Mouse (Mus musculus) kidney, embryonic 16.5 days (tissue): ENCODE results near the gene 9230112D13Rik. TPM values are rescaled to one million over a fixed set of nuclear protein-coding genes. Genes with fewer than 3 reads are reported as not detected.

Experiments used
- ATAC-seq: fragments of 200-750 bp; cut with Nextera tagmentation; 2 replicates; pipeline ENCODE4 v1.8.0; 2017; ENCODE audit warnings: moderate TSS enrichment; ENCODE audit not compliant: low FRiP score, low TSS enrichment
- H3K27ac ChIP-seq: fragments of 300-500 bp; sonication (generic); 2 replicates; pipeline ENCODE4 v1.5.1; 2014; ENCODE audit warnings: low read length
- H3K27me3 ChIP-seq: fragments of 300-500 bp; sonication (generic); 2 replicates; pipeline ENCODE4 v1.6.1; 2014; ENCODE audit warnings: low read length, control low read depth, mixed read lengths; ENCODE audit not compliant: insufficient read depth
- H3K36me3 ChIP-seq: fragments of 300-500 bp; sonication (generic); 2 replicates; pipeline ENCODE4 v1.6.1; 2014; ENCODE audit warnings: low read length, control low read depth, mixed read lengths; ENCODE audit not compliant: insufficient read depth
- H3K4me1 ChIP-seq: fragments of 300-500 bp; sonication (generic); 2 replicates; pipeline ENCODE4 v1.6.1; 2014; ENCODE audit warnings: low read length, control low read depth, mixed read lengths; ENCODE audit not compliant: insufficient read depth
- H3K4me2 ChIP-seq: fragments of 300-500 bp; sonication (generic); replicated peaks from 2 replicates; pipeline ENCODE4 v1.6.1; 2014; ENCODE audit warnings: low read depth, low read length
- H3K4me3 ChIP-seq: fragments of 300-500 bp; sonication (generic); 2 replicates; pipeline ENCODE4 v1.5.1; 2014; ENCODE audit warnings: mild to moderate bottlenecking, low read length
- H3K9ac ChIP-seq: fragments of 300-500 bp; sonication (generic); replicated peaks from 2 replicates; pipeline ENCODE4 v1.6.1; 2014; ENCODE audit warnings: low read length
- H3K9me3 ChIP-seq: fragments of 300-500 bp; sonication (generic); 2 replicates; pipeline ENCODE4 v1.6.1; 2016; ENCODE audit warnings: low read length, control low read depth
- WGBS: fragments of 180-500 bp; shearing (Covaris S2); extraction: QIAGEN DNeasy Blood & Tissue Kit; methylation state at CpG from one replicate; pipeline ENCODE4 v1.1.7; 2014; 5-methylcytosine and 5-hydroxymethylcytosine counted together
- polyA plus RNA-seq: library from polyadenylated mRNA; unstranded; fragments of >200 nt; fragmentation: Nextera tagmentation; extraction: Ambion mirVana; gene quantifications from 2 replicates; pipeline ENCODE4 v1.2.1, GENCODE M21; 2015

The 9230112D13Rik gene
- polyA plus RNA-seq, 1 experiment from 2014 or later, result not detected

DNA sequence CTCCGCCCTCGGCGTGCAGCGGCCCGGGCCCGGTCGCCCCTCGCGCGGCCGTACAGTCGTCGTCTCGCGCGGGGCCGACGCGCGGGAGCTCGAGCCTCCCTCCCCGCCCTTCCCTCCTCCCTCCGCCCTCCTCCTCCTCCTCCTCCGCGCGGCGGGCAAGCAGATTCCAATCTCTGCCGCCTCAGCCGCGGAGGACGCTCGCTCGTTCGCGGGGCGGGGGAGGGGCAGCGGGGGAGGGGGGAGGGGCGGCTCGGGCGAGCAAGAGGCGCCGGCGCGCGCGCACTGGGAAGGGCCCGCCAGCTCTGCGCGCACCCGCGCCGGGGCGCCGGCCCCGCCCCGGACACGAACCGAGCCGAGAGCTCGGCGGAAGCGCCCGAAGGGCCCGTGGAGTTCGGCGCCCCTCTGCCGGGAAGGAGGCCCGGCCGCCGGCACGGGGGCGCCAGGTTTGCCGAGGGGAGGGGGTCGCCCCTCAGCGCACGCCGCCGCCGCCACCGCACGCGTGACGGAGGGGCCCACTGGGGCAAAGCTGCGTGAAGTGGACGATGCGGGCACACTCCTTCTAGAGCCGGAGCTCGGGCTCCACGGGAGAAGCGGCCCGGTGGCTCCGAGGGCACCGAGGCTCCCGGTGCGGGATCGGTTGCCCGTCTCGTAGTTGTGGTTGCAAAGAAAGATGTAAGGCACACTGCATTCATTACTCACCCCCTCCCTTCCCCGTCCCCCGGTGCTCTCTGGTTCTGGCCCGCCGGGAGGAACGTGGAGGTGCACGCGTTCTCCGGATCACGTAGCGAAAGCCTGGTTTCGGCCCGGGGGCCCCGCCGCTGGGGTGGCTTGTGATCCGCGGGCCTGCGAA is 19.9 kb downstream of the 9230112D13Rik start:
- Histone ChIP-seq H3K27me3 (no peaks in the 10 kb centered on the region; the same call in 1 of the 2 replicates), H3K9me3 (no peaks in the 10 kb centered on the region), H3K27ac (peak overlapping the region; percentile 98), H3K4me2 (peak overlapping the region; percentile 69), H3K4me3 (peak overlapping the region; percentile 91), H3K4me1 (peaks cover 19% of the 10 kb centered on the region), H3K36me3 (no peaks in the 10 kb centered on the region), H3K9ac (peak overlapping the region; percentile 99)
- peak; percentile 93 for ATAC-seq
- under 1% methylated on average over 78 of the region's 115 CpGs for WGBS

DNA sequence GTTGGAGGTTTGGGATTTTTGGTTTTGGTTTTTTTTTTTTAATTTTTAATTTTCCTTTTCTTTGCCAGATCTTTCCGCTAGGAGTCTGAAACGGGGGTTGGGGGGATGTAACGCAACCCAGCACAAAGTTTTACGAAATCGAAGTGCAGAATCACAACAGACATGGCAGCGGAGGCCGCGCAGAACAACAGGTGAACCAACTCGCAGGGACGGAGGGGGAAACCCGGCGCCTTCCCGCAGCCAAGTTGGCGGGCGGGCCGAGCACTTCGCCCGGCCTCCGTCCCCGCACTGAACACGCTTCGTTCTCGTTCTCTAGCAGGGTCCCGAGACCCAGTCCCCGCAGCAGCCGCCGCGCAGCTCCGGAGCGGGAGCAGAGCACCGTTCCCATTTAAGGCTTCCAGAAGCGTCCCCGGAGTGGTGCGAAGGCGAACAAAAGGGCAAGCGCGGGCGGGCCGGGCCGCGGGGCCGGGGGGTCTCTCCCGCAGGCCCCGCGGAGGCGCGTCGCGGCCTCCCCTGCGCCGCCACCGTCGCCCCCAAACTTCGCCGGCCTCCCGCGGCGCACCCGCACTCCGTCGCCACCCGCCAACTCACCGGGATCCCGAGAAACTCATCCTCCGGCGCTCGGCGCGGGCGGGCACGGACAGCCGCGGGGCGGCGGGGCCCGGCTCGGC is 20.7 kb downstream of the 9230112D13Rik start:
- ATAC-seq, result peak; percentile 20; the same call in 1 of the 2 replicates
- Histone ChIP-seq H3K4me1 (peaks cover 23% of the 10 kb centered on the region), H3K9ac (peak overlapping the region; percentile 99), H3K36me3 (no peaks in the 10 kb centered on the region), H3K4me2 (peak overlapping the region; percentile 69), H3K27me3 (no peaks in the 10 kb centered on the region; the same call in 1 of the 2 replicates), H3K9me3 (no peaks in the 10 kb centered on the region), H3K4me3 (peak overlapping the region; percentile 91), H3K27ac (peak overlapping the region; percentile 98)
- WGBS, result 0% methylated on average over 67 of the region's 77 CpGs

DNA sequence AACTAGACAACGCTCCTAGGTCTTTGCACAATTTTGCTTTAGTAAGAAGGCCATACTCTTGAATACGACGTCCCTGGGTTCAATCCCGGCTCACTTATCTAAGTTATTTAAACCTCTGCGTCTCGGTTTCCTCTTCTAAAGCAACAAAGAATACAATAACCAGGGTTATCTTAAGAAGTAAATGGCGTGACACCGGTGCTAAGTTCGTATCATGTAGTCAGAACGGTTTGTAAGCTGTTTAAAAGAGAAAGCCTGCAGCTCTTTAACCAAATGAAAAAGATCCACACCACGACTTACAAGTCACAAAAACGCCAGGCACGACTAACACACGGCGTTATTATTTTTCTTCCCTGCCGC is 21.2 kb downstream of the 9230112D13Rik start:
- no peaks in the 10 kb centered on the region for H3K9me3 ChIP-seq
- no peak for ATAC-seq
- H3K27ac ChIP-seq, result peak overlapping the region; percentile 98
- H3K36me3 ChIP-seq, result no peaks in the 10 kb centered on the region
- H3K4me2 ChIP-seq, result peak overlapping the region; percentile 69
- no peaks in the 10 kb centered on the region; the same call in 1 of the 2 replicates for H3K27me3 ChIP-seq
- peaks cover 23% of the 10 kb centered on the region for H3K4me1 ChIP-seq
- peak overlapping the region; percentile 99 for H3K9ac ChIP-seq
- peak overlapping the region; percentile 91 for H3K4me3 ChIP-seq
- 0% methylated on average over 16 of the region's 16 CpGs for WGBS

DNA sequence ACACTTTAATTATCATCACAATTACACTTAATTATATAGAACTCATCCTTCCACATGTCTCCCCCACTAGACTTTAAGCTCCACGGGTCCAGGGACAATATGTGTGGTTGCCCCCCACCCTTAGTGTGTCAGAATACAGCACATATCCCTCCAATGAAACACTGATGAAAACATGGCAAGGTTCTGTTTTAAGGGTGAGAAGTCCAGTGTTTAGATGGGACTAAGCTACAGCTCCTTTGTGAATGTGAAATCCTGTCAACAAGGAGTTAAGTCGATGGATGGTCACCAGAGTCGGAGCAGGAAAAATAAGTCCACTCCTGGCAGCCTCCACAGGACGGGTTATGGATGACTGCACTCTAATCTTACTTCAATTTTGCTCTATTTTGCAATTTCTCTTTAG is 22.3 kb downstream of the 9230112D13Rik start:
- H3K4me3 ChIP-seq, result peak overlapping the region; percentile 91
- no peak for ATAC-seq
- WGBS, result 5% methylated on average over 4 of the region's 4 CpGs
- no peak overlapping the region for H3K27ac ChIP-seq
- H3K27me3 ChIP-seq, result no peaks in the 10 kb centered on the region
- H3K9ac ChIP-seq, result 0 out of 2 replicates have a peak overlapping the region, but pooled peaks have one; percentile 7
- H3K36me3 ChIP-seq, result no peaks in the 10 kb centered on the region
- H3K9me3 ChIP-seq, result no peaks in the 10 kb centered on the region
- H3K4me1 ChIP-seq, result peaks cover 30% of the 10 kb centered on the region
- peak overlapping the region; percentile 69 for H3K4me2 ChIP-seq

DNA sequence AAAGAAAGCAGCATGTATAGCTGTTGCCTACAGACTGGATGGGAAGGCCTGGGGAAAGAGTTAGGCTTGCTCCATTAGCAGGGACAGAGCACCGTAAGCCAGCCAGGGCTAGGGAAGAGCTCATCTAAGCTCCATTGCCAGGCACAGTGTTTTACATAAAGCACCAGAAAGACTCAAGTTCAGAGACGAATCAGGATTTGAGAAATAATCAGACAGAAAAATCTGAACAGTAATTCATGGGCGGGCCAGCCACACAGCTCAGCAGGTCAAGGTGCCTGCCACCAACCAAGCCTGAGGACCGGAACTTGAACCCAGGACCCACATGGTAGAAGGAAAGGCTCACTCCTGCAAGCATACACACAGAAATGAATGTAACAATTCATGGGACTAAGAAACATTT is 22.9 kb downstream of the 9230112D13Rik start:
- no peak for ATAC-seq
- Histone ChIP-seq H3K4me2 (peak overlapping the region; percentile 69), H3K4me1 (peaks cover 30% of the 10 kb centered on the region), H3K27ac (0 out of 2 replicates have a peak overlapping the region, but pooled peaks have one; percentile 33), H3K27me3 (no peaks in the 10 kb centered on the region), H3K36me3 (no peaks in the 10 kb centered on the region), H3K4me3 (peak overlapping the region; percentile 91), H3K9me3 (no peaks in the 10 kb centered on the region), H3K9ac (peak overlapping the region; percentile 3; the same call in 1 of the 2 replicates)
- WGBS, result 59% methylated on average over 4 of the region's 4 CpGs

DNA sequence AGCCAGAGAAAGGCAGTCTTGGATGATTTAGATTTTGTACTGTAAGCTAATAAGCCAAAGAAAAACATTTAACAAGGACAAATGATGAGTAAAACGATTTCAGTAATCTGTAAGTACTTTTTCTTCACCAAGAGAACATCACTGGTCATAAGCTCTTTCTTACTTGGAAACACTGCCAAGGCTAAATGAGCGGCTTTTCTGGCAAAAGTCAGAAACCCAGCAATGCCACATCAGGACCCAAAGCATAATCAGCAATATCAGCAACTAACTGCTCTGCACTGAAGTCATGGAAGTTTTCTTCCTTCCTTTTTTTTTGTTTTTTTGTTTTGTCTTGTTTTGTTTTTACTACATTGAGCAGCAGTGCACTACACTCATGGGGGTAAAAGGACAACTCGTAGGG is 25.3 kb downstream of the 9230112D13Rik start:
- WGBS, result 51% methylated on average over 3 of the region's 3 CpGs

DNA sequence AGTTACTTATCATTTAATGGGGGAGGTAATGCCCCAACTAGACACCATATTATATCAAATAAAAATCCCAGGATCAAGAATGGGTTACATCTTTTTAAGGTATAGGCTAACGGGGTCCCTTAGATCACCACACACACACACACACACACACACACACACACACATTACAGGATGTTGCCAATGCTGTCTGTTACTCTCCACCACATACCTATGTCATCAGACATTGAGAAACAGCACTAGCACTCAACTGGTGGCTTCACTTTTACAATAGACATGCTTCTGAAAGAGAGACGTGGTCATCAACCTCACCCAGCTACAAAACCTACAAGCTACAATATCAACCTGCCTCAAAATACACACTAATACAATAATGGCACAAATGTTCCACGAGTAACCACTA is 28.9 kb downstream of the 9230112D13Rik start:
- Histone ChIP-seq H3K9me3 (no peaks in the 10 kb centered on the region), H3K4me3 (no peak overlapping the region), H3K27me3 (no peaks in the 10 kb centered on the region), H3K4me1 (peaks cover 32% of the 10 kb centered on the region), H3K4me2 (no peak overlapping the region), H3K27ac (no peak overlapping the region), H3K9ac (no peak overlapping the region), H3K36me3 (no peaks in the 10 kb centered on the region)
- 76% methylated on average over 3 of the region's 3 CpGs for WGBS
- no peak for ATAC-seq

More for the DNA sequence above, 25.3 kb downstream of the 9230112D13Rik start:
- Histone ChIP-seq H3K9ac (no peak overlapping the region), H3K4me2 (no peak overlapping the region), H3K4me1 (peaks cover 33% of the 10 kb centered on the region), H3K36me3 (no peaks in the 10 kb centered on the region), H3K4me3 (no peak overlapping the region), H3K9me3 (no peaks in the 10 kb centered on the region), H3K27ac (no peak overlapping the region), H3K27me3 (no peaks in the 10 kb centered on the region)
- no peak for ATAC-seq

DNA sequence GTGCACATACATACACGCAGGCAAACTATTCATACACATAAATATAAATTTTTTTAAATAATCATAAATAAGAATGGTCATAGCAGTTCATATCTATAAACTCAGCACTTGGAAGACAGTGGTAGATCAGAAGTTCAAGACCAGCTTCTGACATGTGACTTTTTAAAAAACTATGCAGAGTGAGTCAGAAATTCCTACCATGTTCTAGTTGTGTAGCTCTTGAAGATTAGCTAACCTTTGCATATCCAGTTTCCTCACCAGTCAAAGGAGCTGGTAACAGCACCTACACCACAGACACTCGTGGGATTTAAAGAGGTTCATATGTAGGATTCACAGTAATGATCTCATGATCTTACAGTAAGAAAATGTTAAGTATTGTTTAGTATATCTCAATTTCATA is 29.9 kb downstream of the 9230112D13Rik start:
- no peak for ATAC-seq
- H3K4me1 ChIP-seq, result peaks cover 32% of the 10 kb centered on the region
- H3K27ac ChIP-seq, result no peak overlapping the region
- H3K4me3 ChIP-seq, result no peak overlapping the region
- no peaks in the 10 kb centered on the region for H3K36me3 ChIP-seq
- H3K9ac ChIP-seq, result no peak overlapping the region
- 75% methylated on average over 2 of the region's 2 CpGs for WGBS
- H3K4me2 ChIP-seq, result no peak overlapping the region
- no peaks in the 10 kb centered on the region for H3K9me3 ChIP-seq
- H3K27me3 ChIP-seq, result no peaks in the 10 kb centered on the region

DNA sequence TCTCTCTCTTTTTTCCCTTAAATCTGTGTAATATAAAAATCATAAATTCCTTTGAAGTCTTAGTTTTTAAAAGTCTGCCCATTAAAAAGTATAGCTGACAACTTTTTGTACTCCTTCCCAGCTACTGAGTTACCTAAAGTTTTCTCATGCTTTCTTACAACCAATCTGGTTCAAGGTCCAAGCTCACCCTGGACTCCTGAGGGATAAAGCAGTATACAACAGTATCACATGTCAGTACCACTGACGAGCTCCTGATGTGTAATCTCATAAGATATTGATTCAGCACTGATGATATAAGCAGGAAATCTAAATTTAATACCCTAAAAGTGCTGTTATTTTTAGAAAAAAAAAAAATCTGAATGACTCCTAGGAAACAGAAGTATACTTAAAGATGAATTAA is 31.6 kb downstream of the 9230112D13Rik start:
- no peaks in the 10 kb centered on the region for H3K27me3 ChIP-seq
- ATAC-seq, result no peak
- H3K9me3 ChIP-seq, result no peaks in the 10 kb centered on the region
- H3K9ac ChIP-seq, result no peak overlapping the region
- H3K4me2 ChIP-seq, result no peak overlapping the region
- H3K27ac ChIP-seq, result no peak overlapping the region
- H3K4me1 ChIP-seq, result peaks cover 31% of the 10 kb centered on the region
- no peaks in the 10 kb centered on the region for H3K36me3 ChIP-seq
- H3K4me3 ChIP-seq, result no peak overlapping the region
- WGBS, result 36% methylated on average over 1 of the region's 1 CpGs

DNA sequence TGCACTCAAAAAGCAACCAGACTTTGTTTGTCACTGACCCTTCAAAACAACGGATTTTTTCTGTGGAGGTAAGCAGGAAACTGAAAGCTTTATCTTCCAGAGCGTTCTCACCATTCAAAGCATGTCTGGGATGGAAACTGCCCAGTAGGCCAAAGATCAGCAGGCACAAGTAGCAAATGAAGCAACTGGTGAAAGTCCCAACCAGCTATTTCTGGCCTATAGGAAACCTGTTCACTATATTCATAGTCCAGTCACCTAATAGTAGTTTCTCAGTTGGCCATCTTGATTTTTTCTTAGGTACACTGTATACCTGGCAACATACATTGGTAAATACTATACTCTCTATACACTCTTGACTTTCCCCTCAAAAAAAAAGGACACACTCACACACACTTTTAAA is 32.7 kb downstream of the 9230112D13Rik start:
- Histone ChIP-seq H3K9me3 (no peaks in the 10 kb centered on the region), H3K9ac (no peak overlapping the region), H3K4me3 (no peak overlapping the region), H3K36me3 (no peaks in the 10 kb centered on the region), H3K27ac (no peak overlapping the region), H3K4me1 (peaks cover 28% of the 10 kb centered on the region), H3K27me3 (no peaks in the 10 kb centered on the region), H3K4me2 (no peak overlapping the region)
- WGBS, result 72% methylated on average over 2 of the region's 2 CpGs
- no peak for ATAC-seq
